Mouse (Mus musculus) heart, postnatal 25 days (tissue): ENCODE results near the gene Polr2b. TPM values are rescaled to one million over a fixed set of nuclear protein-coding genes. Genes with fewer than 3 reads are reported as not detected.

Experiments
- DNase-seq: peaks from one replicate; pipeline ENCODE4 v3.0.0; 2022; ENCODE audit warnings: low spot score
- intact Hi-C: fragments of 180-260 bp; cut with DNase I; formaldehyde crosslinking; loops from one replicate; pipeline ENCODE4 v1.15.1; 2025
- total RNA-seq, 2 experiments: library from RNA; stranded (reverse); gene quantifications; 2 replicates each; pipeline ENCODE4 v1.2.3; 2021

The Polr2b gene
- total RNA-seq, 2 experiments from 2014 or later = 32.2 to 34.5 TPM

GRCm38 (mm10) chr5:77289686-77290085, 20.3 kb upstream of the Polr2b start:
- intact Hi-C loops = no loop called here
- DNase-seq = no peak

- no peak for DNase-seq
- intact Hi-C loops = no loop called here
Measured at GRCm38 (mm10) chr5:77290606-77291005, 19.3 kb upstream of the Polr2b start.

- DNase-seq = no peak
Measured at GRCm38 (mm10) chr5:77292803-77293522, 17.0 kb upstream of the Polr2b start.

GRCm38 (mm10) chr5:77299486-77299885, 10.5 kb upstream of the Polr2b start:
- intact Hi-C loops = no loop called here

More at GRCm38 (mm10) chr5:77292803-77293522, 17.0 kb upstream of the Polr2b start:
- intact Hi-C loops = no loop called here

GRCm38 (mm10) chr5:77301296-77301903, 8.5 kb upstream of the Polr2b start:
- DNase-seq = no peak
- intact Hi-C loops = no loop called here

More at GRCm38 (mm10) chr5:77299486-77299885, 10.5 kb upstream of the Polr2b start:
- DNase-seq = no peak

- intact Hi-C loops = no loop called here
- no peak for DNase-seq
Measured at GRCm38 (mm10) chr5:77307821-77308553, 2.0 kb upstream of the Polr2b start.

- intact Hi-C loops = no loop called here
- peak; percentile 4 for DNase-seq
Measured at GRCm38 (mm10) chr5:77309051-77309906, 668 bp upstream of the Polr2b start.

GRCm38 (mm10) chr5:77314206-77314605, 4.3 kb downstream of the Polr2b start:
- intact Hi-C loops = no loop called here
- DNase-seq = no peak

- DNase-seq = no peak
- intact Hi-C loops = no loop called here
Measured at GRCm38 (mm10) chr5:77314986-77315385, 5.0 kb downstream of the Polr2b start.

- intact Hi-C loops = no loop called here
- no peak for DNase-seq
Measured at GRCm38 (mm10) chr5:77324936-77325335, 15.0 kb downstream of the Polr2b start.

- no peak for DNase-seq
- intact Hi-C loops = no loop called here
Measured at GRCm38 (mm10) chr5:77330154-77330553, 20.2 kb downstream of the Polr2b start.

GRCm38 (mm10) chr5:77340033-77340432, 30.1 kb downstream of the Polr2b start:
- intact Hi-C loops = no loop called here
- DNase-seq = no peak

GRCm38 (mm10) chr5:77348901-77349300, 39.0 kb downstream of the Polr2b start:
- no peak for DNase-seq
- intact Hi-C loops = no loop called here

- intact Hi-C loops = no loop called here
- DNase-seq = no peak
Measured at GRCm38 (mm10) chr5:77349971-77350658, 40.2 kb downstream of the Polr2b start.

GRCm38 (mm10) chr5:77351691-77352090, 41.7 kb downstream of the Polr2b start:
- intact Hi-C loops = no loop called here
- DNase-seq = no peak

- intact Hi-C loops = loop anchor here (2.0 kb wide), 2 partner anchors 46 to 110 kb away; no protein-coding TSS in a partner anchor
- DNase-seq = peak; percentile 67
Measured at GRCm38 (mm10) chr5:77354361-77354787, 44.4 kb downstream of the Polr2b start.

GRCm38 (mm10) chr5:77355307-77356265, 45.6 kb downstream of the Polr2b start:
- intact Hi-C loops = loop anchor here (2.0 kb wide), 2 partner anchors 45 to 109 kb away; no protein-coding TSS in a partner anchor
- DNase-seq = no peak
